Mouse (Mus musculus) neural tube, embryonic 12.5 days (tissue): ENCODE measurements around the gene Gipc3. TPM values are rescaled to one million over a fixed set of nuclear protein-coding genes. Genes with fewer than 3 reads are reported as not detected.

Source experiments
- ATAC-seq: fragments of 200-750 bp; cut with Nextera tagmentation; 2 replicates; pipeline ENCODE4 v1.8.0; 2017; ENCODE audit warnings: low read depth, mild to moderate bottlenecking, moderate TSS enrichment, moderate library complexity; ENCODE audit not compliant: low FRiP score
- H3K27ac ChIP-seq: fragments of 300-500 bp; sonication (generic); 2 replicates; pipeline ENCODE4 v1.5.1; 2016
- H3K27me3 ChIP-seq: fragments of 300-500 bp; sonication (generic); replicated peaks from 2 replicates; pipeline ENCODE4 v1.6.1; 2016; ENCODE audit warnings: mild to moderate bottlenecking
- H3K36me3 ChIP-seq: fragments of 300-500 bp; sonication (generic); 2 replicates; pipeline ENCODE4 v1.6.1; 2016; ENCODE audit warnings: mild to moderate bottlenecking
- H3K4me1 ChIP-seq: fragments of 300-500 bp; sonication (generic); 2 replicates; pipeline ENCODE4 v1.6.1; 2016
- H3K4me2 ChIP-seq: fragments of 300-500 bp; sonication (generic); replicated peaks from 2 replicates; pipeline ENCODE4 v1.6.1; 2016; ENCODE audit warnings: mild to moderate bottlenecking
- H3K4me3 ChIP-seq: fragments of 300-500 bp; sonication (generic); 2 replicates; pipeline ENCODE4 v1.5.1; 2016
- H3K9ac ChIP-seq: fragments of 300-500 bp; sonication (generic); 2 replicates; pipeline ENCODE4 v1.6.1; 2016; ENCODE audit warnings: mild to moderate bottlenecking
- H3K9me3 ChIP-seq: fragments of 300-500 bp; sonication (generic); 2 replicates; pipeline ENCODE4 v1.6.1; 2016; ENCODE audit warnings: mild to moderate bottlenecking
- WGBS: fragments of 180-500 bp; shearing (Covaris S2); methylation state at CpG from one replicate; pipeline ENCODE4 v1.1.7; 2016; 5-methylcytosine and 5-hydroxymethylcytosine counted together
- polyA plus RNA-seq: library from polyadenylated mRNA; unstranded; fragments of >200 nt; fragmentation: Nextera tagmentation; extraction: Ambion mirVana; gene quantifications from 2 replicates; pipeline ENCODE4 v1.2.1, GENCODE M21; 2016

Gipc3 gene
- polyA plus RNA-seq, 1 experiment from 2014 or later = not detected

- ATAC-seq = 0 out of 2 replicates have a peak, but pooled peaks have one; percentile 12
- H3K27me3 ChIP-seq = peaks cover 25% of the 10 kb centered on the region
- H3K27ac ChIP-seq = no peak within 1 kb of the TSS
- H3K4me2 ChIP-seq = peak within 1 kb of the TSS; percentile 57
- H3K4me3 ChIP-seq = no peak within 1 kb of the TSS
- no peaks in the 10 kb centered on the region for H3K9me3 ChIP-seq
- H3K4me1 ChIP-seq = peaks cover 41% of the 10 kb centered on the region
- H3K9ac ChIP-seq = no peak within 1 kb of the TSS
- 15% methylated on average over 12 of the region's 12 CpGs for WGBS
- H3K36me3 ChIP-seq = peaks cover 49% of the 10 kb centered on the region
These were observed 22.8 kb upstream of the Gipc3 start, which contains the start of gene 4930404N11Rik for GRCm38 (mm10) chr10:81365672-81366476. Gene 4930404N11Rik, minus strand, starts transcription at chr10:81365816.

GRCm38 (mm10) chr10:81365073-81365472 lies 22.0 kb upstream of the Gipc3 start:
- no peak for ATAC-seq
- H3K36me3 ChIP-seq = peaks cover 41% of the 10 kb centered on the region

GRCm38 (mm10) chr10:81364666-81365065 lies 21.6 kb upstream of the Gipc3 start:
- no peak for ATAC-seq
- Histone ChIP-seq H3K36me3 (peaks cover 37% of the 10 kb centered on the region), H3K4me2 (peak overlapping the region; percentile 57), H3K4me3 (0 out of 2 replicates have a peak overlapping the region, but pooled peaks have one; percentile 13), H3K9me3 (no peaks in the 10 kb centered on the region), H3K27me3 (peaks cover 25% of the 10 kb centered on the region), H3K4me1 (peaks cover 46% of the 10 kb centered on the region), H3K27ac (no peak overlapping the region), H3K9ac (no peak overlapping the region)
- 14% methylated on average over 28 of the region's 28 CpGs for WGBS

More at GRCm38 (mm10) chr10:81365073-81365472, 22.0 kb upstream of the Gipc3 start:
- H3K4me3 ChIP-seq = no peak overlapping the region
- peaks cover 42% of the 10 kb centered on the region for H3K4me1 ChIP-seq
- H3K27me3 ChIP-seq = peaks cover 25% of the 10 kb centered on the region
- no peak overlapping the region for H3K9ac ChIP-seq
- H3K27ac ChIP-seq = no peak overlapping the region
- H3K4me2 ChIP-seq = peak overlapping the region; percentile 57
- WGBS = 38% methylated on average over 4 of the region's 4 CpGs
- no peaks in the 10 kb centered on the region for H3K9me3 ChIP-seq

- Histone ChIP-seq H3K4me1 (peaks cover 51% of the 10 kb centered on the region), H3K9me3 (no peaks in the 10 kb centered on the region), H3K4me2 (peak overlapping the region; percentile 57), H3K36me3 (peaks cover 27% of the 10 kb centered on the region), H3K9ac (peak overlapping the region; percentile 39), H3K27ac (no peak overlapping the region), H3K27me3 (peaks cover 25% of the 10 kb centered on the region), H3K4me3 (peak overlapping the region; percentile 21)
- WGBS = 12% methylated on average over 52 of the region's 54 CpGs
- no peak for ATAC-seq
These were observed 20.6 kb upstream of the Gipc3 start for GRCm38 (mm10) chr10:81363436-81364346.

GRCm38 (mm10) chr10:81362336-81362949 lies 19.4 kb upstream of the Gipc3 start:
- Histone ChIP-seq H3K4me2 (no peak overlapping the region), H3K4me3 (no peak overlapping the region), H3K36me3 (peaks cover 15% of the 10 kb centered on the region), H3K9ac (no peak overlapping the region), H3K27me3 (peaks cover 28% of the 10 kb centered on the region), H3K9me3 (no peaks in the 10 kb centered on the region), H3K27ac (no peak overlapping the region), H3K4me1 (peaks cover 60% of the 10 kb centered on the region)
- no peak for ATAC-seq
- WGBS = 76% methylated on average over 12 of the region's 12 CpGs

- ATAC-seq = no peak
- Histone ChIP-seq H3K4me2 (no peak overlapping the region), H3K9ac (no peak overlapping the region), H3K9me3 (no peaks in the 10 kb centered on the region), H3K4me1 (peaks cover 44% of the 10 kb centered on the region), H3K27ac (no peak overlapping the region), H3K4me3 (no peak overlapping the region), H3K36me3 (no peaks in the 10 kb centered on the region), H3K27me3 (peaks cover 28% of the 10 kb centered on the region)
- 71% methylated on average over 8 of the region's 8 CpGs for WGBS
These were observed 17.7 kb upstream of the Gipc3 start for GRCm38 (mm10) chr10:81360721-81361120.

- H3K9ac ChIP-seq = no peak overlapping the region
- H3K4me1 ChIP-seq = peaks cover 30% of the 10 kb centered on the region
- peak overlapping the region; percentile 99 for H3K4me2 ChIP-seq
These were observed 15.8 kb upstream of the Gipc3 start for GRCm38 (mm10) chr10:81358841-81359240.

GRCm38 (mm10) chr10:81358209-81358608 lies 15.1 kb upstream of the Gipc3 start:
- 33% methylated on average over 4 of the region's 4 CpGs for WGBS
- H3K9me3 ChIP-seq = no peaks in the 10 kb centered on the region

More at GRCm38 (mm10) chr10:81358841-81359240, 15.8 kb upstream of the Gipc3 start:
- Histone ChIP-seq H3K27me3 (peaks cover 16% of the 10 kb centered on the region), H3K36me3 (no peaks in the 10 kb centered on the region), H3K4me3 (no peak overlapping the region), H3K27ac (no peak overlapping the region), H3K9me3 (no peaks in the 10 kb centered on the region)
- 71% methylated on average over 1 of the region's 1 CpGs for WGBS
- ATAC-seq = no peak

GRCm38 (mm10) chr10:81356991-81357844 lies 14.2 kb upstream of the Gipc3 start, which contains the start of gene Mfsd12:
Gene Mfsd12, plus strand, starts transcription at chr10:81357491.
- no peaks in the 10 kb centered on the region for H3K9me3 ChIP-seq
- H3K9ac ChIP-seq = peak within 1 kb of the TSS; percentile 83
- H3K4me2 ChIP-seq = peak within 1 kb of the TSS; percentile 99
- ATAC-seq = peak; percentile 88
- H3K27ac ChIP-seq = no peak within 1 kb of the TSS
- H3K27me3 ChIP-seq = 0 out of 2 replicates have a peak, but pooled peaks cover 2% of the 10 kb centered on the region
- H3K4me1 ChIP-seq = peaks cover 22% of the 10 kb centered on the region
- 2% methylated on average over 78 of the region's 79 CpGs for WGBS
- H3K4me3 ChIP-seq = peak within 1 kb of the TSS; percentile 71
- no peaks in the 10 kb centered on the region for H3K36me3 ChIP-seq

More at GRCm38 (mm10) chr10:81358209-81358608, 15.1 kb upstream of the Gipc3 start:
- no peak for ATAC-seq
- H3K9ac ChIP-seq = peak overlapping the region; percentile 83
- H3K36me3 ChIP-seq = no peaks in the 10 kb centered on the region
- no peak overlapping the region for H3K27ac ChIP-seq
- H3K4me3 ChIP-seq = peak overlapping the region; percentile 71
- peaks cover 10% of the 10 kb centered on the region for H3K27me3 ChIP-seq
- peak overlapping the region; percentile 99 for H3K4me2 ChIP-seq
- peaks cover 24% of the 10 kb centered on the region for H3K4me1 ChIP-seq

- Histone ChIP-seq H3K9me3 (no peaks in the 10 kb centered on the region), H3K27ac (no peak overlapping the region), H3K4me2 (peak overlapping the region; percentile 99), H3K27me3 (0 out of 2 replicates have a peak, but pooled peaks cover 2% of the 10 kb centered on the region), H3K4me1 (peaks cover 22% of the 10 kb centered on the region), H3K4me3 (no peak overlapping the region), H3K36me3 (no peaks in the 10 kb centered on the region), H3K9ac (no peak overlapping the region)
- ATAC-seq = no peak
- WGBS = 57% methylated on average over 12 of the region's 12 CpGs
These were observed 13.4 kb upstream of the Gipc3 start for GRCm38 (mm10) chr10:81356352-81356990.
